Mouse (Mus musculus) CH12.LX (cell line): ENCODE measurements at regions not wholly inside any gene's neighbourhood (a gene's known extent, or its start where the extent isn't known, plus 50 kb on each side); places are given as distances from the start of the nearest gene placed in this dataset.

Experiments used
- DNase-seq: peaks from one replicate; pipeline ENCODE4 v3.0.0-alpha.2; 2013; ENCODE audit errors: extremely low read depth
- H3K27ac ChIP-seq: 2 replicates; pipeline ENCODE4 v1.5.1; 2012; ENCODE audit warnings: low read depth, mild to moderate bottlenecking, control low read depth, moderate library complexity; ENCODE audit not compliant: insufficient read depth
- H3K27me3 ChIP-seq: replicated peaks from 2 replicates; pipeline ENCODE3; 2012; ENCODE audit warnings: inconsistent platforms
- H3K36me3 ChIP-seq, 2 experiments: replicated peaks in 1 of 2; 2 replicates each; pipeline versions ENCODE3 to v1.6.1; 2012; ENCODE audit warnings: inconsistent platforms in 1 of 2, low read length in 1 of 2, mild to moderate bottlenecking in 1 of 2, mixed read lengths in 1 of 2, moderate library complexity in 1 of 2; ENCODE audit not compliant: control insufficient read depth in 1 of 2, insufficient read depth in 1 of 2
- H3K4me1 ChIP-seq, 2 experiments: 2 replicates each; pipeline ENCODE4 v1.6.1; 2012; ENCODE audit warnings: inconsistent platforms in 1 of 2, moderate library complexity in 1 of 2; ENCODE audit not compliant: insufficient read depth in 2 of 2, control insufficient read depth in 1 of 2
- H3K4me2 ChIP-seq: 2 replicates; pipeline ENCODE4 v1.6.1; 2012; ENCODE audit warnings: low read depth, mild to moderate bottlenecking, control low read depth; ENCODE audit not compliant: poor library complexity, insufficient read depth, severe bottlenecking
- H3K4me3 ChIP-seq, 3 experiments: fragments of 150-350 bp in 1 of 3; sonication (generic) in 1 of 3; replicated peaks in 1 of 3; 2 replicates each; pipeline versions ENCODE3 to v1.5.1; 2011 to 2012; ENCODE audit warnings: low read depth in 2 of 3, low read length in 2 of 3, mild to moderate bottlenecking in 2 of 3, moderate library complexity in 2 of 3, control low read depth in 1 of 3, improper control_type of control experiment in 1 of 3, inconsistent platforms in 1 of 3, mixed read lengths in 1 of 3; ENCODE audit not compliant: poor library complexity in 1 of 3
- H3K79me2 ChIP-seq: replicated peaks from 2 replicates; pipeline ENCODE4 v1.6.1; 2012; ENCODE audit warnings: mild to moderate bottlenecking, moderate library complexity; ENCODE audit not compliant: control insufficient read depth, poor library complexity, insufficient read depth, severe bottlenecking; ENCODE audit errors: extremely low read depth
- H3K9ac ChIP-seq: 2 replicates; pipeline ENCODE4 v1.6.1; 2012; ENCODE audit warnings: low read depth, mild to moderate bottlenecking, control low read depth, moderate library complexity; ENCODE audit not compliant: insufficient read depth
- H3K9me3 ChIP-seq: replicated peaks from 2 replicates; pipeline ENCODE3; 2012; ENCODE audit warnings: low read length, inconsistent platforms, mixed read lengths
- BHLHE40 ChIP-seq: IDR thresholded peaks from 2 replicates; pipeline ENCODE4 v1.6.1; 2011; ENCODE audit warnings: mild to moderate bottlenecking, low read depth, low read length, improper control_type of control experiment
- CHD1 ChIP-seq: IDR thresholded peaks from 2 replicates; pipeline ENCODE4 v1.6.1; 2012; ENCODE audit warnings: low read depth, low read length, improper control_type of control experiment, inconsistent platforms
- CHD2 ChIP-seq: IDR thresholded peaks from 2 replicates; pipeline ENCODE4 v1.6.1; 2011; ENCODE audit warnings: low read length, improper control_type of control experiment
- CTCF ChIP-seq, 2 experiments: IDR thresholded peaks in 1 of 2; conservative IDR thresholded peaks in 1 of 2; 2 replicates each; pipeline ENCODE4 v1.5.1; 2011 to 2012; ENCODE audit warnings: low read depth in 2 of 2, low read length in 2 of 2, improper control_type of control experiment in 1 of 2, inconsistent platforms in 1 of 2, mild to moderate bottlenecking in 1 of 2, moderate library complexity in 1 of 2
- ELF1 ChIP-seq: IDR thresholded peaks from 2 replicates; pipeline ENCODE4 v1.6.1; 2014; ENCODE audit warnings: low read depth, mild to moderate bottlenecking, inconsistent platforms, low read length, improper control_type of control experiment
- ETS1 ChIP-seq: conservative IDR thresholded peaks from 2 replicates; pipeline ENCODE4 v1.6.1; 2012; ENCODE audit warnings: low read depth, mild to moderate bottlenecking, inconsistent platforms, low read length, improper control_type of control experiment, moderate library complexity
- GABPA ChIP-seq: IDR thresholded peaks from 2 replicates; pipeline ENCODE4 v1.6.1; 2012; ENCODE audit warnings: low read depth, low read length, improper control_type of control experiment, inconsistent platforms; ENCODE audit not compliant: insufficient replicate concordance
- JUND ChIP-seq: conservative IDR thresholded peaks from 2 replicates; pipeline ENCODE4 v1.6.1; 2011; ENCODE audit warnings: low read depth, low read length, improper control_type of control experiment
- KAT2A ChIP-seq: IDR thresholded peaks from 2 replicates; pipeline ENCODE4 v1.6.1; 2012; ENCODE audit warnings: low read length, improper control_type of control experiment, inconsistent platforms; ENCODE audit not compliant: insufficient replicate concordance
- MAX ChIP-seq: IDR thresholded peaks from 2 replicates; pipeline ENCODE4 v1.6.1; 2011; ENCODE audit warnings: low read length, improper control_type of control experiment
- MAZ ChIP-seq: IDR thresholded peaks from 2 replicates; pipeline ENCODE4 v1.6.1; 2012; ENCODE audit warnings: low read depth, mild to moderate bottlenecking, inconsistent platforms, low read length, improper control_type of control experiment, moderate library complexity
- MYC ChIP-seq: IDR thresholded peaks from 2 replicates; pipeline ENCODE4 v1.6.1; 2011; ENCODE audit warnings: low read depth, mild to moderate bottlenecking, improper control_type of control experiment, low read length
- NELFE ChIP-seq: IDR thresholded peaks from 2 replicates; pipeline ENCODE4 v1.6.1; 2011; ENCODE audit warnings: low read depth, low read length, improper control_type of control experiment
- PAX5 ChIP-seq: IDR thresholded peaks from 2 replicates; pipeline ENCODE4 v1.6.1; 2012; ENCODE audit warnings: low read length, inconsistent platforms, mixed read lengths
- POLR2A ChIP-seq: IDR thresholded peaks from 2 replicates; pipeline ENCODE4 v1.6.1; 2011; ENCODE audit warnings: low read depth, mild to moderate bottlenecking, improper control_type of control experiment, low read length
- POLR2AphosphoS2 ChIP-seq: IDR thresholded peaks from 2 replicates; pipeline ENCODE4 v1.6.1; 2011; ENCODE audit warnings: low read depth, low read length, improper control_type of control experiment
- RCOR1 ChIP-seq: conservative IDR thresholded peaks from 2 replicates; pipeline ENCODE4 v1.6.1; 2012; ENCODE audit warnings: low read depth, mild to moderate bottlenecking, inconsistent platforms, low read length, improper control_type of control experiment
- SIN3A ChIP-seq: IDR thresholded peaks from 2 replicates; pipeline ENCODE4 v1.6.1; 2012; ENCODE audit warnings: low read length, improper control_type of control experiment, inconsistent platforms
- TBP ChIP-seq: conservative IDR thresholded peaks from 2 replicates; pipeline ENCODE4 v1.6.1; 2011; ENCODE audit warnings: low read depth, low read length, improper control_type of control experiment
- TCF12 ChIP-seq: IDR thresholded peaks from 2 replicates; pipeline ENCODE4 v1.6.1; 2014; ENCODE audit warnings: low read depth, mild to moderate bottlenecking, inconsistent platforms, low read length, improper control_type of control experiment
- ZKSCAN1 ChIP-seq: IDR thresholded peaks from 2 replicates; pipeline ENCODE4 v1.6.1; 2012; ENCODE audit warnings: low read depth, inconsistent platforms, low read length, improper control_type of control experiment, borderline replicate concordance
- ZNF384 ChIP-seq: IDR thresholded peaks from 2 replicates; pipeline ENCODE4 v1.6.1; 2012; ENCODE audit warnings: low read depth, low read length, improper control_type of control experiment, inconsistent platforms
- dilution Hi-C: fragments of 300-500 bp; cut with MboI; formaldehyde crosslinking; loops from 2 replicates; pipeline ENCODE4 v1.14.3; 2020; ENCODE audit warnings: low sequenced_read_pairs; ENCODE audit not compliant: extremely low pct_unique_long_range_greater_than_20kb, extremely low pct_ligation_motif_present
- in situ Hi-C: fragments of 300-500 bp; cut with MboI; formaldehyde crosslinking; loops from 3 replicates; pipeline ENCODE4 v1.14.3; 2019; ENCODE audit warnings: low sequenced_read_pairs, low pct_ligation_motif_present, low pct_unique_long_range_greater_than_20kb, mixed read lengths

DNA sequence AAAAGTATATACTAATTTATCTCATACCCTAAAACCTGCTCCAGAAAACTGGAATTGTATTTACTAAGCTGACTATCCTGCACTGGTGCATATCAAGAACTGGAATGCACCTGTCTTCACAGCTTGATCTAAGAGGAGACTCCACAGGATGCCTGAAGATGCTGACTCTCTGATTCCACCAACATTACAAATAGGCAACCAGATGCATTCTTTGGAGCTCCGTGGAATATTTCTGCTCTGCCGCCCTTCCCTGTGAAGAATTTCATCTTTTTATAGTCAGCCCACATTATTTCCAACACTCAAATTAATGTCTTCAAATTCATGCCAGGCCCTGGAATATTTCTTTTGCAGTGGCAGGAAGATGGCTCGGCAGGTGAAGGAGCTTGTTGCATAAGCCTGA, 148.7 kb upstream of the Pou3f3 start:
- no peak overlapping the region for H3K4me2 ChIP-seq
- H3K79me2 ChIP-seq, result no peaks in the 10 kb centered on the region
- H3K9me3 ChIP-seq, result peaks cover 57% of the 10 kb centered on the region
- H3K27me3 ChIP-seq, result no peaks in the 10 kb centered on the region
- no peak overlapping the region for H3K9ac ChIP-seq
- H3K4me3 ChIP-seq, result no peak overlapping the region
- DNase-seq, result no peak
- no peak overlapping the region for H3K27ac ChIP-seq
- in situ Hi-C loops, result no loop called here
- TF ChIP-seq SIN3A, result no peak
- TF ChIP-seq POLR2A, result no peak
- no peak for TF ChIP-seq ZKSCAN1
- TF ChIP-seq RCOR1, result no peak
- TF ChIP-seq JUND, result no peak
- TF ChIP-seq NELFE, result no peak
- TF ChIP-seq ELF1, result no peak
- no peak for TF ChIP-seq CTCF (conservative IDR thresholded peaks at IDR 0.05 in 1 of 2, IDR thresholded peaks at IDR 0.05 in 1 of 2; ENCODE audit: low read depth in 2 of 2, low read length in 2 of 2)
- no peak for TF ChIP-seq ETS1
- no peak for TF ChIP-seq MAX
- TF ChIP-seq CHD2, result no peak
- no peak for TF ChIP-seq CHD1
- TF ChIP-seq TBP, result no peak
- no peak for TF ChIP-seq TCF12
- H3K36me3 ChIP-seq, result no peaks in the 10 kb centered on the region
- no peaks in the 10 kb centered on the region for H3K4me1 ChIP-seq
- dilution Hi-C loops, result no loop called here

DNA sequence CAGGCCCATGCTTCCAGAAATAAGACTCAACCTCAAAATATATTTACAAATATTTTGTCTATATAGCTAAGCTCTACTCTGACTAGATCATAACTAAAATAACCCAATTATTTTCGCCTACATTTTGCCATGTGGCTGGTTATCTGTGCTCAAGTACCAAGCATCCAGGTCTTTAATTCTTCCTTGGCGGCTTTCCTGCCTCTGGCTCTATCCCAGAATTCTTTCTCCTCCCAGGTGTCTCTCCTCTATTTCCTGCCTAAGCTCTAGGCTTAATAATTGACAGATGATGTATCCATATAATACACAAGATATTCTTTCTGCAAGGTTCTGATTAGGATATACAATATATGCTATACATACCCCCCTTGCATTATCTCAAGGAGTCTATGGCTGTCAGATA, 138.3 kb upstream of the Pou3f3 start:
- TF ChIP-seq GABPA, result no peak
- TF ChIP-seq RCOR1, result no peak
- TF ChIP-seq KAT2A, result no peak
- TF ChIP-seq PAX5, result no peak
- no peak for TF ChIP-seq MAZ
- no peak for TF ChIP-seq POLR2AphosphoS2
- no peak for TF ChIP-seq ZNF384
- TF ChIP-seq BHLHE40, result no peak
- TF ChIP-seq ZKSCAN1, result no peak
- TF ChIP-seq MYC, result no peak
- TF ChIP-seq POLR2A, result no peak
- DNase-seq, result no peak

More for the DNA sequence above, 138.3 kb upstream of the Pou3f3 start:
- dilution Hi-C loops (no loop called here), in situ Hi-C loops (no loop called here)
- Histone ChIP-seq H3K36me3 (no peaks in the 10 kb centered on the region), H3K27ac (no peak overlapping the region), H3K27me3 (no peaks in the 10 kb centered on the region), H3K4me3 (no peak overlapping the region), H3K9ac (no peak overlapping the region), H3K4me2 (no peak overlapping the region), H3K79me2 (no peaks in the 10 kb centered on the region), H3K4me1 (no peaks in the 10 kb centered on the region), H3K9me3 (peaks cover 64% of the 10 kb centered on the region)
